Mouse (Mus musculus) heart, embryonic 11.5 days (tissue): ENCODE measurements around the gene Syde2. TPM values are rescaled to one million over a fixed set of nuclear protein-coding genes. Genes with fewer than 3 reads are reported as not detected.
A peak's percentile ranks its signal among the peaks of the same experiment; 100 is the strongest.

Source experiments
- ATAC-seq: fragments of 200-750 bp; cut with Nextera tagmentation; replicated peaks from 2 replicates; pipeline ENCODE4 v1.8.0; 2017; ENCODE audit warnings: moderate library complexity; ENCODE audit not compliant: insufficient number of reproducible peaks, low FRiP score, low TSS enrichment
- H3K27ac ChIP-seq: fragments of 300-500 bp; sonication (generic); 2 replicates; pipeline ENCODE4 v1.5.1; 2014; ENCODE audit warnings: mild to moderate bottlenecking, low read depth, low read length
- H3K27me3 ChIP-seq: fragments of 300-500 bp; sonication (generic); 2 replicates; pipeline ENCODE4 v1.6.1; 2014; ENCODE audit warnings: mild to moderate bottlenecking, low read length, mixed read lengths; ENCODE audit not compliant: control insufficient read depth, insufficient read depth
- H3K36me3 ChIP-seq: fragments of 300-500 bp; sonication (generic); 2 replicates; pipeline ENCODE4 v1.6.1; 2014; ENCODE audit warnings: mild to moderate bottlenecking, low read length, moderate library complexity, mixed read lengths; ENCODE audit not compliant: control insufficient read depth, insufficient read depth
- H3K4me1 ChIP-seq: fragments of 300-500 bp; sonication (generic); 2 replicates; pipeline ENCODE4 v1.6.1; 2014; ENCODE audit warnings: low read length; ENCODE audit not compliant: control insufficient read depth, insufficient read depth
- H3K4me2 ChIP-seq: fragments of 300-500 bp; sonication (generic); 2 replicates; pipeline ENCODE4 v1.6.1; 2014; ENCODE audit warnings: mild to moderate bottlenecking, moderate library complexity
- H3K4me3 ChIP-seq: fragments of 300-500 bp; sonication (generic); 2 replicates; pipeline ENCODE4 v1.5.1; 2014; ENCODE audit warnings: low read depth, low read length
- H3K9ac ChIP-seq: fragments of 300-500 bp; sonication (generic); 2 replicates; pipeline ENCODE4 v1.6.1; 2014; ENCODE audit warnings: mild to moderate bottlenecking, low read depth, low read length, moderate library complexity
- H3K9me3 ChIP-seq: fragments of 300-500 bp; sonication (generic); replicated peaks from 2 replicates; pipeline ENCODE4 v1.6.1; 2016; ENCODE audit warnings: low read length; ENCODE audit not compliant: control insufficient read depth
- WGBS: fragments of 180-500 bp; shearing (Covaris S2); extraction: QIAGEN DNeasy Blood & Tissue Kit; methylation state at CpG from one replicate; pipeline ENCODE4 v1.1.7; 2014; ENCODE audit not compliant: insufficient replicate concordance; 5-methylcytosine and 5-hydroxymethylcytosine counted together
- polyA plus RNA-seq: library from polyadenylated mRNA; unstranded; fragments of >200 nt; fragmentation: Nextera tagmentation; extraction: Ambion mirVana; gene quantifications from 2 replicates; pipeline ENCODE4 v1.2.1, GENCODE M21; 2014

Gene Syde2
- polyA plus RNA-seq, 1 experiment from 2014 or later = 5.3 TPM

- no peak overlapping the region for H3K27ac ChIP-seq
- no peaks in the 10 kb centered on the region for H3K27me3 ChIP-seq
- H3K36me3 ChIP-seq = 0 out of 2 replicates have a peak, but pooled peaks cover 5% of the 10 kb centered on the region
- H3K9me3 ChIP-seq = no peaks in the 10 kb centered on the region
- no peak overlapping the region for H3K9ac ChIP-seq
- H3K4me2 ChIP-seq = no peak overlapping the region
- ATAC-seq = no peak
- peaks cover 17% of the 10 kb centered on the region for H3K4me1 ChIP-seq
- WGBS = 84% methylated on average over 2 of the region's 2 CpGs
- no peak overlapping the region for H3K4me3 ChIP-seq
These were observed 40.7 kb downstream of the Syde2 start for GRCm38 (mm10) chr3:146028406-146028805.

DNA sequence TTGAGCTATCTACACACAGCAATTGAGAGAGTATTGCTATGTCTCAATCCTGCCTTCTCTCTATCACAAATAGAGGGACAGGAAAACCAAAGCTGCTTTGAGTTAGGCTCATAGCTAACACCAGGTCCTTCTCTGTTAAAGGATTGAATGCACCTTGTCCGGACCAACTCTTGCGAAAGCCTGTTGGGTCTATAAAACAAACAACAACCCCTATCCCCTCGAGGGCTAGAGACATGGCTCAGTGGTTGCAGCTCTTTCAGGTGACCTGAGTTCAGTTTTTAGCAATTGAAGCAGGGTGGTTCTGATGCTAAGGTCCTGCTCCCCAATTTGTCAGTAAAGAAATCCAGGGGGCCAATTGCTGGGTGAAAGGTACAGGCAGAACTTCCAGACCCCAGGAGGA lies 41.6 kb downstream of the Syde2 start:
- Histone ChIP-seq H3K27ac (no peak overlapping the region), H3K36me3 (0 out of 2 replicates have a peak, but pooled peaks cover 3% of the 10 kb centered on the region), H3K4me3 (no peak overlapping the region), H3K4me2 (no peak overlapping the region), H3K4me1 (peaks cover 17% of the 10 kb centered on the region), H3K9me3 (no peaks in the 10 kb centered on the region), H3K9ac (no peak overlapping the region), H3K27me3 (no peaks in the 10 kb centered on the region)
- ATAC-seq = no peak
- WGBS = 81% methylated on average over 3 of the region's 3 CpGs

GRCm38 (mm10) chr3:146030255-146030836 lies 42.7 kb downstream of the Syde2 start:
- Histone ChIP-seq H3K36me3 (no peaks in the 10 kb centered on the region), H3K4me1 (peaks cover 17% of the 10 kb centered on the region), H3K9ac (no peak overlapping the region), H3K4me2 (no peak overlapping the region), H3K27me3 (no peaks in the 10 kb centered on the region), H3K9me3 (no peaks in the 10 kb centered on the region), H3K27ac (no peak overlapping the region; the same call in 1 of the 2 replicates), H3K4me3 (no peak overlapping the region)
- WGBS = 10% methylated on average over 5 of the region's 5 CpGs
- no peak for ATAC-seq

GRCm38 (mm10) chr3:146032976-146033375 lies 45.3 kb downstream of the Syde2 start:
- Histone ChIP-seq H3K9me3 (no peaks in the 10 kb centered on the region), H3K27me3 (no peaks in the 10 kb centered on the region), H3K9ac (no peak overlapping the region), H3K4me2 (no peak overlapping the region), H3K4me3 (no peak overlapping the region), H3K4me1 (peaks cover 14% of the 10 kb centered on the region), H3K27ac (no peak overlapping the region), H3K36me3 (no peaks in the 10 kb centered on the region)
- 79% methylated on average over 5 of the region's 5 CpGs for WGBS
- ATAC-seq = no peak

DNA sequence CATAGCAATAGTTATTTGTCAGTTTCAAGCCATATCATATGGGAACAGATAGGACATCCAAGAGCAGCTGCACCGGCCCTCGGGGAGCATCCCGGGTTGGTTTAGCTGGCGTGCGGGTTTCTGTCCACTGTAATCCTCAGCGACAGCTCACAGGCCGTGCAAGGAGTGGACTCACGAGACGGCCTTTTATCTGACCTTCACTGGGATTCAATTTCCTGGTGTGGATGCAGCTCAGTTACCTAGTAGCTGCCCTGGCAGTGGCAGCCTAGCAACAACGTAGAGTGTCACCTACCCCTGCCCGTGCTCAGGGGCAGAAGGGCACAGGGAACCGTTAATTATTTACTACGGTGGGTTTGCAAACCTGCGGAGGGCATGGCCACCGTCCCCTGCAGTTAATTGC lies 50.2 kb downstream of the Syde2 start:
- 45% methylated on average over 15 of the region's 15 CpGs for WGBS
- Histone ChIP-seq H3K27me3 (no peaks in the 10 kb centered on the region), H3K4me1 (peaks cover 5% of the 10 kb centered on the region; the same call in 1 of the 2 replicates), H3K9me3 (0 out of 2 replicates have a peak, but pooled peaks cover 3% of the 10 kb centered on the region), H3K4me3 (no peak overlapping the region), H3K36me3 (no peaks in the 10 kb centered on the region), H3K9ac (no peak overlapping the region), H3K27ac (no peak overlapping the region), H3K4me2 (no peak overlapping the region; the same call in 1 of the 2 replicates)
- ATAC-seq = no peak

DNA sequence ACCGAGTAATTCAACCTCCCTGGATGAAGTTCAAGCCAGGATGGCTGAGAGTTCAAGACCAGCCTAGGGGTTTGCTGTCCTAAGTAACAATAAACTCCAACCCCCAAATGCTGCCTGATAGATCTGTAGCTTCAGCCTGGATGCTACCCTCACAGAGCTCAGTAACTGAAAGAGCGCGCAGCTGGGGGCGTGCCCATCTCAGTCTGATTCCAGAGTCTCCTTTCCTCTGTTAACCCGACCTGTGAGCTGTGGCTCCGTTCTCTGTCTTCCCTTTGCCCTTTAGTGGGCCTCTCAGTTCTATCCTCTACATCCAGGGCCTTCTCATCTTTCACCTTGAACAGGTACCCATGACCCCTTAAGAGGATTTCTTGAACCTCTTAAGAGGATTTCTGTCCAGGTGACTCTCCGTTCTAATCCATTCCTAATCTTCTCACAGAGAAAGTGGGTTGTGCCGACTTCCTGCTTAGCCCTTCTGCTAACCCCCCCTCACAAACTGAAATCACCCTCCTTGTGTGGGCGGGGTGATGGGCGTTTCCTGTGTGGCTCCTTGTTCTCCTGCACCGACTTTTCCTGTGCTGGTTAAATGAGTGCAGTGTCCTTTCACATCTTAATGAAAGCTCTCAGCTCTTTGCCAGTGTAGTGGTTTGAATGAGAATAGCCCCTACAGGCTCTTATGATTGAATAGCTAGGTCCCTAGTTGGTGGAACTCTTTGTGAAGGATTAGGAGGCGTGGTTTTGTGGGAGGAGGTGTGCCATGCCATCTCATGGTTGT lies 51.6 kb downstream of the Syde2 start:
- no peaks in the 10 kb centered on the region for H3K36me3 ChIP-seq
- H3K4me2 ChIP-seq = no peak overlapping the region
- H3K27me3 ChIP-seq = no peaks in the 10 kb centered on the region
- ATAC-seq = no peak
- 60% methylated on average over 12 of the region's 12 CpGs for WGBS
- 0 out of 2 replicates have a peak, but pooled peaks cover 3% of the 10 kb centered on the region for H3K9me3 ChIP-seq
- no peak overlapping the region for H3K27ac ChIP-seq
- no peak overlapping the region for H3K9ac ChIP-seq
- no peak overlapping the region for H3K4me3 ChIP-seq
- peaks cover 5% of the 10 kb centered on the region; the same call in 1 of the 2 replicates for H3K4me1 ChIP-seq

DNA sequence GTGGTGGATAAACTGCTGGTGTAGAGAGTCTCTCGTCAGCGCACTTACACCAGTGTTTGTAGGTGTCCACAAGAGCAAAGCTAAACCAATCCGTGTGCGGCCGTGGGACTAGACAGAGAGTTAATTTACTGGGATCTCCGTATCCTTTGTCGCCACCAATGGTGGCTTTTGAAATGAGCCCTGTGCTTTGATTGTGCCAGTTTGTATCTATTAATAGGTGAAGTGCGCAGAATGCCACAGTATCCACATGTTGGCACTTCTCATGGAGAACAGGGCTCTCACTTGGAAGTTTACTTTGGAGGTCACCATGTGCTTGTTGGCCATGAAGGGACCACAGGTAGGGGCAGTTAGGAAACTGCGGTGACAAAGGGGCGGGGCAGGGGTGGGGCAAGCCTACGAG lies 53.7 kb downstream of the Syde2 start:
- Histone ChIP-seq H3K27ac (no peak overlapping the region), H3K4me3 (no peak overlapping the region), H3K9ac (no peak overlapping the region), H3K27me3 (no peaks in the 10 kb centered on the region), H3K9me3 (0 out of 2 replicates have a peak, but pooled peaks cover 3% of the 10 kb centered on the region), H3K4me2 (no peak overlapping the region), H3K36me3 (no peaks in the 10 kb centered on the region), H3K4me1 (peaks cover 9% of the 10 kb centered on the region; the same call in 1 of the 2 replicates)
- WGBS = 86% methylated on average over 11 of the region's 11 CpGs
- ATAC-seq = no peak

DNA sequence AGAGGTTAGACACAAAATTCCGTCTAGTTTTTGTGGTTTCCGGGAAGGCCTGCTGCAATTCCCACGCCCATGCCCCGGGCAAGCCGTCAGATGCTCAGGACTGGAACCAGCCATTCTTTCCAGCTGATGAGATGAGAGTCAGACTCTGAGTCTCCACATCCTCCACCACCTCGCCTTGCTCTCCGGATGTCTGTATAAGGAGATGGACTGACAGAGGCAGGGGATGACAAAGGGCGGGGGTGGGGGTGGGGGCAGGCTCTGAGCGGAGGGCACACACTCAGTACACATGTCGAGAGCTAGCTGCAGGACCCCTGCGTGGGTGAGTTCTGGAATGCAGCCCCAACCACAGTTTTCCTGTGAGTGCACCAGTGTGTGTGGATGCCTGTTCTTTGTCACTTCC lies 57.3 kb downstream of the Syde2 start:
- Histone ChIP-seq H3K27me3 (no peaks in the 10 kb centered on the region), H3K4me2 (peak overlapping the region; percentile 50), H3K9ac (peak overlapping the region; percentile 56; the same call in 1 of the 2 replicates), H3K27ac (peak overlapping the region; percentile 73), H3K4me3 (no peak overlapping the region), H3K4me1 (peaks cover 12% of the 10 kb centered on the region), H3K36me3 (no peaks in the 10 kb centered on the region), H3K9me3 (no peaks in the 10 kb centered on the region)
- 13% methylated on average over 11 of the region's 11 CpGs for WGBS
- peak; percentile 58 for ATAC-seq
